Mouse (Mus musculus) CH12.LX (cell line): ENCODE data around the gene Bicc1.

Source experiments
- BHLHE40 ChIP-seq: IDR thresholded peaks from 2 replicates; pipeline ENCODE4 v1.6.1; 2011; ENCODE audit warnings: mild to moderate bottlenecking, low read depth, low read length, improper control_type of control experiment
- CTCF ChIP-seq, 2 experiments: IDR thresholded peaks in 1 of 2; conservative IDR thresholded peaks in 1 of 2; 2 replicates each; pipeline ENCODE4 v1.5.1; 2011 to 2012; ENCODE audit warnings: low read depth in 2 of 2, low read length in 2 of 2, improper control_type of control experiment in 1 of 2, inconsistent platforms in 1 of 2, mild to moderate bottlenecking in 1 of 2, moderate library complexity in 1 of 2
- EP300 ChIP-seq: IDR thresholded peaks from 2 replicates; pipeline ENCODE4 v1.6.1; 2011; ENCODE audit warnings: low read length, improper control_type of control experiment
- MXI1 ChIP-seq: IDR thresholded peaks from 2 replicates; pipeline ENCODE4 v1.6.1; 2011; ENCODE audit warnings: mild to moderate bottlenecking, low read depth, low read length, improper control_type of control experiment
- NELFE ChIP-seq: IDR thresholded peaks from 2 replicates; pipeline ENCODE4 v1.6.1; 2011; ENCODE audit warnings: low read depth, low read length, improper control_type of control experiment
- POLR2A ChIP-seq: IDR thresholded peaks from 2 replicates; pipeline ENCODE4 v1.6.1; 2011; ENCODE audit warnings: low read depth, mild to moderate bottlenecking, improper control_type of control experiment, low read length
- RCOR1 ChIP-seq: conservative IDR thresholded peaks from 2 replicates; pipeline ENCODE4 v1.6.1; 2012; ENCODE audit warnings: low read depth, mild to moderate bottlenecking, inconsistent platforms, low read length, improper control_type of control experiment
- UBTF ChIP-seq: IDR thresholded peaks from 2 replicates; pipeline ENCODE4 v1.6.1; 2012; ENCODE audit warnings: low read depth, mild to moderate bottlenecking, inconsistent platforms, low read length, improper control_type of control experiment, moderate library complexity
- ZNF384 ChIP-seq: IDR thresholded peaks from 2 replicates; pipeline ENCODE4 v1.6.1; 2012; ENCODE audit warnings: low read depth, low read length, improper control_type of control experiment, inconsistent platforms

DNA sequence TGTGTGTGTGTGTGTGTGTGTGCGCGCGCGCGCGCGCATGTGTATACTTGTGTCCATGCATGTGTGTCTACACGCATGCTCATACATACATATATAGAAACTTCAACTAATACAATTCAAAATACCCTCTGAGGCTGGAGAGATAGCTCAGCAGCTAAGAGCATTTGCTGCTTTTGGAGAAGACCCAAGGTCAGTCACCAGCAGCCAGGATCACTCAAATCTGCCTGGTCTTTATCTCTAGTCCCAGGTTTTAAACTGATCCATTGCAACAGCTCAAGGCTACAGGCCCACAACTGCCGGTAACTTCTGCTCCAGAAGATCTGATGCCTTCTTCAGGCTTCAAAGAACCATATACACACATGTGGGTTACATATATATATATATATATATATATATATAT lies 163.4 kb downstream of the Bicc1 start:
- no peak for TF ChIP-seq POLR2A
- no peak for TF ChIP-seq BHLHE40
- TF ChIP-seq CTCF (conservative IDR thresholded peaks at IDR 0.05 in 1 of 2, IDR thresholded peaks at IDR 0.05 in 1 of 2; ENCODE audit: low read depth in 2 of 2, low read length in 2 of 2), result no peak
- TF ChIP-seq UBTF, result no peak
- TF ChIP-seq EP300, result no peak
- TF ChIP-seq RCOR1, result no peak
- TF ChIP-seq NELFE, result no peak
- no peak for TF ChIP-seq MXI1
- no peak for TF ChIP-seq ZNF384
